Mouse (Mus musculus) heart, embryonic 14.5 days (tissue): Measurements from ENCODE around the gene Card9. TPM values are rescaled to one million over a fixed set of nuclear protein-coding genes. Genes with fewer than 3 reads are reported as not detected.
A peak's percentile ranks its signal among the peaks of the same experiment; 100 is the strongest.

Experiments
- ATAC-seq: fragments of 200-750 bp; cut with Nextera tagmentation; 2 replicates; pipeline ENCODE4 v1.8.0; 2017; ENCODE audit warnings: low read depth, moderate TSS enrichment; ENCODE audit not compliant: insufficient number of reproducible peaks, insufficient read depth, low FRiP score
- H3K27ac ChIP-seq, 2 experiments: fragments of 200-500 bp in 1 of 2; fragments of 300-500 bp in 1 of 2; sonication (generic) in 1 of 2; replicated peaks in 1 of 2; 2 replicates each; pipeline ENCODE4 v1.5.1; 2012 to 2014; ENCODE audit warnings: low read depth in 2 of 2, low read length in 2 of 2, control low read depth in 1 of 2, mild to moderate bottlenecking in 1 of 2, mixed read lengths in 1 of 2; ENCODE audit not compliant: control insufficient read depth in 1 of 2, insufficient read depth in 1 of 2
- H3K27me3 ChIP-seq: fragments of 300-500 bp; sonication (generic); 2 replicates; pipeline ENCODE4 v1.6.1; 2014; ENCODE audit warnings: mild to moderate bottlenecking, low read length, control low read depth; ENCODE audit not compliant: control insufficient read depth, insufficient read depth
- H3K36me3 ChIP-seq: fragments of 300-500 bp; sonication (generic); 2 replicates; pipeline ENCODE4 v1.6.1; 2014; ENCODE audit warnings: mild to moderate bottlenecking, control low read depth, low read length, mixed read lengths; ENCODE audit not compliant: control insufficient read depth, insufficient read depth
- H3K4me1 ChIP-seq, 2 experiments: fragments of 200-500 bp in 1 of 2; fragments of 300-500 bp in 1 of 2; sonication (generic) in 1 of 2; 2 replicates each; pipeline ENCODE4 v1.6.1; 2012 to 2014; ENCODE audit warnings: low read length in 2 of 2, control low read depth in 1 of 2, mixed read lengths in 1 of 2; ENCODE audit not compliant: control insufficient read depth in 2 of 2, insufficient read depth in 2 of 2
- H3K4me2 ChIP-seq: fragments of 300-500 bp; sonication (generic); 2 replicates; pipeline ENCODE4 v1.6.1; 2014; ENCODE audit warnings: mild to moderate bottlenecking, low read length
- H3K4me3 ChIP-seq, 2 experiments: fragments of 200-500 bp in 1 of 2; fragments of 300-500 bp in 1 of 2; sonication (generic) in 1 of 2; 2 replicates each; pipeline ENCODE4 v1.5.1; 2012 to 2014; ENCODE audit warnings: low read length in 2 of 2, mild to moderate bottlenecking in 2 of 2, control low read depth in 1 of 2, low read depth in 1 of 2, moderate library complexity in 1 of 2; ENCODE audit not compliant: control insufficient read depth in 1 of 2, insufficient read depth in 1 of 2
- H3K9ac ChIP-seq: fragments of 300-500 bp; sonication (generic); 2 replicates; pipeline ENCODE4 v1.6.1; 2014; ENCODE audit warnings: mild to moderate bottlenecking, low read length
- H3K9me3 ChIP-seq: fragments of 300-500 bp; sonication (generic); 2 replicates; pipeline ENCODE4 v1.6.1; 2016; ENCODE audit warnings: low read length, control low read depth; ENCODE audit not compliant: control insufficient read depth
- WGBS: fragments of 180-500 bp; shearing (Covaris S2); extraction: QIAGEN DNeasy Blood & Tissue Kit; methylation state at CpG from one replicate; pipeline ENCODE4 v1.1.7; 2014; 5-methylcytosine and 5-hydroxymethylcytosine counted together
- polyA plus RNA-seq: library from polyadenylated mRNA; unstranded; fragments of >200 nt; fragmentation: Nextera tagmentation; extraction: Ambion mirVana; gene quantifications from 2 replicates; pipeline ENCODE4 v1.2.1, GENCODE M21; 2014

Gene Card9
- polyA plus RNA-seq, 1 experiment from 2014 or later = 0.61 TPM

- no peak for ATAC-seq
- Histone ChIP-seq H3K9me3 (no peaks in the 10 kb centered on the region), H3K36me3 (peaks cover 14% of the 10 kb centered on the region), H3K4me3 (no peak overlapping the region), H3K4me1 (peaks cover 39 to 50% of the 10 kb centered on the region in 2 experiments), H3K27me3 (no peaks in the 10 kb centered on the region), H3K4me2 (no peak overlapping the region), H3K27ac (no peak overlapping the region), H3K9ac (peak overlapping the region; percentile 88)
- WGBS = 83% methylated on average over 3 of the region's 3 CpGs
Measured at GRCm38 (mm10) chr2:26317991-26318672, 42.6 kb downstream of the Card9 start.

GRCm38 (mm10) chr2:26317371-26317770, 43.3 kb downstream of the Card9 start:
- Histone ChIP-seq H3K27me3 (no peaks in the 10 kb centered on the region), H3K4me3 (no peak overlapping the region), H3K4me2 (peak overlapping the region; percentile 93), H3K4me1 (peaks cover 39 to 50% of the 10 kb centered on the region in 2 experiments), H3K9me3 (no peaks in the 10 kb centered on the region), H3K27ac (peak overlapping the region in 1 of 2 experiments; percentile 89; a peak in 2 of 4 replicates), H3K36me3 (peaks cover 6% of the 10 kb centered on the region), H3K9ac (peak overlapping the region; percentile 88)
- 53% methylated on average over 3 of the region's 3 CpGs for WGBS
- no peak for ATAC-seq

- 57% methylated on average over 9 of the region's 9 CpGs for WGBS
- no peak for ATAC-seq
- Histone ChIP-seq H3K36me3 (no peaks in the 10 kb centered on the region; the same call in 1 of the 2 replicates), H3K27me3 (no peaks in the 10 kb centered on the region), H3K4me1 (peaks cover 39 to 50% of the 10 kb centered on the region in 2 experiments), H3K4me3 (peak overlapping the region; percentile 71 to 87), H3K9ac (peak overlapping the region; percentile 88), H3K4me2 (peak overlapping the region; percentile 93), H3K27ac (peak overlapping the region; percentile 89; a peak in 3 of 4 replicates), H3K9me3 (no peaks in the 10 kb centered on the region)
Measured at GRCm38 (mm10) chr2:26316576-26317246, 44.0 kb downstream of the Card9 start.

GRCm38 (mm10) chr2:26315925-26316311, 44.8 kb downstream of the Card9 start:
- H3K4me3 ChIP-seq = peak overlapping the region; percentile 71 to 87
- peak overlapping the region; percentile 88 for H3K9ac ChIP-seq
- no peaks in the 10 kb centered on the region for H3K27me3 ChIP-seq
- peaks cover 39 to 50% of the 10 kb centered on the region in 2 experiments for H3K4me1 ChIP-seq
- under 1% methylated on average over 11 of the region's 11 CpGs for WGBS
- peak overlapping the region; percentile 93 for H3K4me2 ChIP-seq
- no peaks in the 10 kb centered on the region; the same call in 1 of the 2 replicates for H3K36me3 ChIP-seq
- H3K27ac ChIP-seq = peak overlapping the region; percentile 89
- peak; percentile 17 for ATAC-seq
- no peaks in the 10 kb centered on the region for H3K9me3 ChIP-seq

GRCm38 (mm10) chr2:26315072-26315924, 45.4 kb downstream of the Card9 start, which contains the start of gene Gpsm1:
Gpsm1 (plus strand) TSS chr2:26315515.
- Histone ChIP-seq H3K9me3 (no peaks in the 10 kb centered on the region), H3K27ac (peak within 1 kb of the TSS; percentile 89), H3K4me2 (peak within 1 kb of the TSS; percentile 93), H3K9ac (peak within 1 kb of the TSS; percentile 88), H3K36me3 (no peaks in the 10 kb centered on the region; the same call in 1 of the 2 replicates), H3K4me1 (peaks cover 39 to 50% of the 10 kb centered on the region in 2 experiments), H3K27me3 (no peaks in the 10 kb centered on the region), H3K4me3 (peak within 1 kb of the TSS; percentile 71 to 87)
- WGBS = under 1% methylated on average over 57 of the region's 66 CpGs
- ATAC-seq = peak; percentile 82

- H3K27me3 ChIP-seq = no peaks in the 10 kb centered on the region
- peak overlapping the region; percentile 89 for H3K27ac ChIP-seq
- 45% methylated on average over 13 of the region's 13 CpGs for WGBS
- peak overlapping the region; percentile 88 for H3K9ac ChIP-seq
- H3K36me3 ChIP-seq = no peaks in the 10 kb centered on the region
- no peak overlapping the region for H3K4me3 ChIP-seq
- H3K9me3 ChIP-seq = no peaks in the 10 kb centered on the region
- peaks cover 41 to 53% of the 10 kb centered on the region in 2 experiments for H3K4me1 ChIP-seq
- ATAC-seq = no peak
- peak overlapping the region; percentile 93 for H3K4me2 ChIP-seq
Measured at GRCm38 (mm10) chr2:26314281-26315071, 46.2 kb downstream of the Card9 start.
